Mouse (Mus musculus) liver, postnatal 0 days (tissue): ENCODE measurements at regions not wholly inside any gene's neighbourhood (a gene's known extent, or its start where the extent isn't known, plus 50 kb on each side); places are given as distances from the start of the nearest gene placed in this dataset.
A peak's percentile ranks its signal among the peaks of the same experiment; 100 is the strongest.
"Not testable (repeated sequence)": the region's sequence is repeated elsewhere in the genome, so short reads cannot be mapped to it uniquely, and the experiment has no call there.

ENCODE experiments used
- ATAC-seq: fragments of 200-750 bp; cut with Nextera tagmentation; 2 replicates; pipeline ENCODE4 v1.8.0; 2017; ENCODE audit warnings: mild to moderate bottlenecking, moderate library complexity
- DNase-seq: peaks from one replicate; pipeline ENCODE4 v3.0.0-alpha.2; 2016
- H3K27ac ChIP-seq: fragments of 300-500 bp; sonication (generic); 2 replicates; pipeline ENCODE4 v1.5.1; 2014; ENCODE audit warnings: antibody characterized with exemption, moderate library complexity, mild to moderate bottlenecking, low read depth
- H3K27me3 ChIP-seq: fragments of 300-500 bp; sonication (generic); 2 replicates; pipeline ENCODE4 v1.6.1; 2014; ENCODE audit warnings: low read length, control low read depth, mixed read lengths; ENCODE audit not compliant: insufficient read depth
- H3K36me3 ChIP-seq: fragments of 300-500 bp; sonication (generic); replicated peaks from 2 replicates; pipeline ENCODE4 v1.6.1; 2014; ENCODE audit warnings: mild to moderate bottlenecking, control low read depth, low read length, moderate library complexity, mixed read lengths; ENCODE audit not compliant: insufficient read depth
- H3K4me1 ChIP-seq: fragments of 300-500 bp; sonication (generic); 2 replicates; pipeline ENCODE4 v1.6.1; 2014; ENCODE audit warnings: antibody characterized with exemption, mild to moderate bottlenecking, control low read depth; ENCODE audit not compliant: insufficient read depth
- H3K4me2 ChIP-seq: fragments of 300-500 bp; sonication (generic); 2 replicates; pipeline ENCODE4 v1.6.1; 2014; ENCODE audit warnings: low read depth, mild to moderate bottlenecking, low read length, moderate library complexity, mixed read lengths
- H3K4me3 ChIP-seq: fragments of 300-500 bp; sonication (generic); 2 replicates; pipeline ENCODE4 v1.5.1; 2014; ENCODE audit warnings: low read depth, low read length
- H3K9ac ChIP-seq: fragments of 300-500 bp; sonication (generic); replicated peaks from 2 replicates; pipeline ENCODE4 v1.6.1; 2014; ENCODE audit warnings: mild to moderate bottlenecking, moderate library complexity
- H3K9me3 ChIP-seq: fragments of 300-500 bp; sonication (generic); 2 replicates; pipeline ENCODE4 v1.6.1; 2016; ENCODE audit warnings: mild to moderate bottlenecking, control low read depth, low read length, mixed read lengths
- CTCF ChIP-seq: sonication (generic); IDR thresholded peaks from 2 replicates; pipeline ENCODE4 v1.5.1; 2016; ENCODE audit warnings: antibody characterized with exemption, low read depth
- EP300 ChIP-seq: IDR thresholded peaks from 2 replicates; pipeline ENCODE4 v1.6.1; 2016; ENCODE audit warnings: antibody characterized with exemption, low read depth, mild to moderate bottlenecking
- WGBS: fragments of 180-500 bp; shearing (Covaris S2); extraction: QIAGEN DNeasy Blood & Tissue Kit; methylation state at CpG from one replicate; pipeline ENCODE4 v1.1.7; 2014; ENCODE audit not compliant: insufficient replicate concordance; 5-methylcytosine and 5-hydroxymethylcytosine counted together

DNA sequence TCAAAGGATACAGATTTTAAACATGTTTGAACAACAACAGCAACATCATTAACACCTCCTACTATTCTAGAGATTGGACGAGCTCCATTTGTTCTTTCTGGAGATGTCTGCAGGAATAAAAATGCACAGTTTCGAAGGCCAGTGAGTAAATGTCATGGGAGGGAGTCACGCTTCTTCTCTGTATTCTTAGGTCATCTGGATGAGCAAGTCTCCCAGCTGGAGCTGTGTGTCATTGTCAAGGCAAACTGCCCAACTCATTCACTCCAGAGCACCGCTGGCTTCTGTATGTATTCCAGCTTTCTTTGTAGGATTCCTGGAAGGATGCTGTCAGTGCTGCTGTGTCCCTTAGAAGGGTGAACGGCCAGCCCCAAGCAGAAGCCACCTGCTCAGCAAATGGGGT lies 297.1 kb downstream of the Diras2 start:
- H3K9me3 ChIP-seq: 0 out of 2 replicates have a peak, but pooled peaks cover 2% of the 10 kb centered on the region
- H3K4me2 ChIP-seq: no peak overlapping the region
- no peak overlapping the region for H3K9ac ChIP-seq
- TF ChIP-seq EP300 (no peak), CTCF (no peak)
- no peak overlapping the region for H3K27ac ChIP-seq
- no peaks in the 10 kb centered on the region for H3K4me1 ChIP-seq
- no peak for ATAC-seq
- H3K4me3 ChIP-seq: no peak overlapping the region
- no peaks in the 10 kb centered on the region for H3K36me3 ChIP-seq
- no peak for DNase-seq
- no peaks in the 10 kb centered on the region for H3K27me3 ChIP-seq
- 72% methylated on average over 5 of the region's 5 CpGs for WGBS

DNA sequence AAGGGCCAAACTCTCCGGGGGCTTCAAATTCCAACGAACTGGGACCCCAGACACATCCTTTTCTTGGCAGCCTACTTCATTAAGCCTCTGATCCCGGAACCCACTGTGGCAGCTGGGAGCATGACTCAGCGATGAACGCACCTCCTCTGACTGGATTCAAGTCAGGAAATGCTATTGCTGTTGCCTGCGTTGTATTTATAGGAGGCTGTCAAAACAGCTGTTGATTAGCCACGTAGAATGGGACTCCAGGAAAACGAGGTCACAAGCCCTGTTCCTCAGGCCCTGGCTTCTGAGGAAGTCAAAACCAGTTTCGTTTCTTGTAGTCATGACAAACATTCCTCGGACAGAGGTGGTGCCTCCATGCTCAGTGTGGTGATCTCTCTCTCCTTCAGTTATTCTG lies 295.0 kb downstream of the Diras2 start:
- DNase-seq: peak; percentile 37
- peak; percentile 54 for ATAC-seq
- Histone ChIP-seq H3K9me3 (0 out of 2 replicates have a peak, but pooled peaks cover 2% of the 10 kb centered on the region), H3K4me2 (peak overlapping the region; percentile 28; the same call in 1 of the 2 replicates), H3K27ac (peak overlapping the region; percentile 48; the same call in 1 of the 2 replicates), H3K4me3 (no peak overlapping the region), H3K4me1 (no peaks in the 10 kb centered on the region), H3K36me3 (no peaks in the 10 kb centered on the region), H3K9ac (no peak overlapping the region), H3K27me3 (no peaks in the 10 kb centered on the region)
- 27% methylated on average over 10 of the region's 10 CpGs for WGBS
- no peak for TF ChIP-seq CTCF
- TF ChIP-seq EP300: peak; percentile 29; the same call in 1 of the 2 replicates

DNA sequence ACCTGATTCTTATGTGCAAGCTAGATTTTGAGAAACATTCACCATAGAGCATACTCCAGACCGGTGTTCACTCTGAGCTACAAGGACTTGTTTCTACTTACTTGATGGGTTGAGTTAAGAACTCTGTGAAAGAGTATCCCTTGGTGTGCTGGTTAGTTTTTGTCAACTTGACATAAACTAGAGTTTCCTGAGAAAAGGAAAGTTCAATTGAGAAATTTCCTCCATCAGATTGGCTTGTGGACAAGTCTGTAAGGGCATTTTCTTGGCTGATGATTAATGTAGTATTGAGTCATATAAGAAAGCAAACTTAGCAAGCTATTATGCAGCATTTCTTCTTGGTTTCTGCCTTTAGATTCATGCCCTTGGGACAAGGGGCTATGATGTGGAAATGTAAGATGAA lies 291.5 kb downstream of the Diras2 start:
- H3K9me3 ChIP-seq: no peaks in the 10 kb centered on the region
- DNase-seq (no peak), ATAC-seq (no peak)
- no peaks in the 10 kb centered on the region for H3K27me3 ChIP-seq
- no peak overlapping the region for H3K27ac ChIP-seq
- H3K9ac ChIP-seq: no peak overlapping the region
- 82% methylated on average over 1 of the region's 1 CpGs for WGBS
- H3K36me3 ChIP-seq: no peaks in the 10 kb centered on the region
- H3K4me1 ChIP-seq: no peaks in the 10 kb centered on the region
- no peak overlapping the region for H3K4me2 ChIP-seq
- H3K4me3 ChIP-seq: no peak overlapping the region
- no peak for TF ChIP-seq CTCF
- no peak for TF ChIP-seq EP300

GRCm38 (mm10) chr13:52241761-52242160 lies 289.3 kb downstream of the Diras2 start:
- ATAC-seq (no peak), DNase-seq (no peak)
- no peaks in the 10 kb centered on the region for H3K27me3 ChIP-seq
- 41% methylated on average over 1 of the region's 1 CpGs for WGBS
- TF ChIP-seq EP300 (no peak), CTCF (no peak)
- no peaks in the 10 kb centered on the region for H3K9me3 ChIP-seq
- H3K4me3 ChIP-seq: no peak overlapping the region
- no peak overlapping the region for H3K9ac ChIP-seq
- H3K27ac ChIP-seq: no peak overlapping the region
- H3K36me3 ChIP-seq: no peaks in the 10 kb centered on the region
- H3K4me2 ChIP-seq: no peak overlapping the region
- H3K4me1 ChIP-seq: no peaks in the 10 kb centered on the region

- Histone ChIP-seq H3K36me3 (no peaks in the 10 kb centered on the region), H3K9me3 (no peaks in the 10 kb centered on the region), H3K9ac (no peak overlapping the region), H3K27ac (no peak overlapping the region), H3K27me3 (no peaks in the 10 kb centered on the region), H3K4me2 (no peak overlapping the region), H3K4me3 (no peak overlapping the region), H3K4me1 (no peaks in the 10 kb centered on the region)
- ATAC-seq (no peak), DNase-seq (no peak)
- TF ChIP-seq CTCF (no peak), EP300 (no peak)
- 78% methylated on average over 2 of the region's 2 CpGs for WGBS
Measured at GRCm38 (mm10) chr13:52249492-52249891, 281.6 kb downstream of the Diras2 start.

DNA sequence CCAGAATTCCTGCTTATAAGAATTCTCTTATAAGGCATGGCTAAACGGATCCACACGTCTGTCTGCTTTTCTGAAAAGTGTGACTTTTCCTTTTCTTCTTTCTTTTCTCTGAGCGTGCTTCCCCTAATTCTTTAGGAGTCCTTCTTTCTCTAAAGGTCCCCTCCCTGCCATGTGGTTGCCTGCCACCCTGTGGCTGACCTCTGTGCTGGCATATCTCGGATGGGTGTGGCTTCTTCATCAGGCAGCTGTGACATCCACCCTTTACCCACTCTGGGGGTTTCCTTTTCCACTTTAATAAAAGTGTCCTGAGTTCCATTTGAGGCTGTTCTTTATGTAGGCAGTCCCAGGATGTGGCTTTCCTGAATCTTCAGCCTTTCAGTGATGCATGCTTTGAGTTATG lies 280.7 kb downstream of the Diras2 start:
- WGBS: 37% methylated on average over 4 of the region's 4 CpGs
- no peak overlapping the region for H3K9ac ChIP-seq

DNA sequence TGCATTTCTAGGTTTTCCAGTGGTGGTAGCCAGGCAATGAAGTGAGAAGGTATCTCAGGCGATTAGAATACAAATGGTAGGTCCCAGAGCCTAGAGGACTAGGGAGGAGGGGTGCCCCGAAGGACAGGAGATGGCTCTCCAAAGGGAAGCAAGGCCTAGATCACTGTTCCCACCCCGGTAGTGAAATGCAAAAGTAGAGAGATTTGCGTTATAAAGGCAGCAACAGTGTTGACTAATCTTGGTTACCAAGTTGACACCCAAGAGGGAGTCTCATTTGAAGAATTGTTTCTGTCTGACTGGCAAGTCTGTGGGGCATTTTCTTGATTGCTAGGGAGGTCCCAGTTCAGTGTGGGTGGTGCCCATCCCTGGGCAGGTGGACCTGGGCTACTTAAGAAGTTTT lies 278.8 kb downstream of the Diras2 start:
- no peak overlapping the region for H3K27ac ChIP-seq
- no peaks in the 10 kb centered on the region for H3K36me3 ChIP-seq
- no peak overlapping the region for H3K9ac ChIP-seq
- H3K4me2 ChIP-seq: no peak overlapping the region
- DNase-seq (no peak), ATAC-seq (no peak)
- 62% methylated on average over 4 of the region's 4 CpGs for WGBS
- TF ChIP-seq EP300 (no peak), CTCF (no peak)
- no peak overlapping the region for H3K4me3 ChIP-seq
- H3K27me3 ChIP-seq: no peaks in the 10 kb centered on the region
- H3K4me1 ChIP-seq: no peaks in the 10 kb centered on the region
- H3K9me3 ChIP-seq: no peaks in the 10 kb centered on the region

More for the DNA sequence above, 280.7 kb downstream of the Diras2 start:
- Histone ChIP-seq H3K4me1 (no peaks in the 10 kb centered on the region), H3K27ac (no peak overlapping the region), H3K36me3 (no peaks in the 10 kb centered on the region), H3K9me3 (no peaks in the 10 kb centered on the region), H3K27me3 (no peaks in the 10 kb centered on the region), H3K4me3 (no peak overlapping the region), H3K4me2 (no peak overlapping the region)
- DNase-seq: no peak
- TF ChIP-seq EP300 (no peak), CTCF (peak; percentile 47)
- ATAC-seq: no peak

GRCm38 (mm10) chr13:52252726-52253125 lies 278.4 kb downstream of the Diras2 start:
- not testable (repeated sequence) for DNase-seq, H3K36me3 ChIP-seq, H3K27ac ChIP-seq, H3K27me3 ChIP-seq, ATAC-seq, H3K9ac ChIP-seq, H3K4me2 ChIP-seq, H3K4me3 ChIP-seq, H3K4me1 ChIP-seq, H3K9me3 ChIP-seq
- WGBS: 29% methylated on average over 6 of the region's 6 CpGs
